Mouse (Mus musculus) limb, embryonic 12.5 days (tissue): ENCODE measurements at regions not wholly inside any gene's neighbourhood (a gene's known extent, or its start where the extent isn't known, plus 50 kb on each side); places are given as distances from the start of the nearest gene placed in this dataset.

Experiments used
- ATAC-seq: fragments of 200-750 bp; cut with Nextera tagmentation; 2 replicates; pipeline ENCODE4 v1.8.0; 2017; ENCODE audit warnings: low read depth, moderate TSS enrichment; ENCODE audit not compliant: insufficient number of reproducible peaks, insufficient read depth, low FRiP score, low TSS enrichment
- H3K27ac ChIP-seq: fragments of 300-500 bp; sonication (generic); 2 replicates; pipeline ENCODE4 v1.5.1; 2016; ENCODE audit warnings: mild to moderate bottlenecking, moderate library complexity
- H3K27me3 ChIP-seq: fragments of 300-500 bp; sonication (generic); 2 replicates; pipeline ENCODE4 v1.6.1; 2016; ENCODE audit warnings: mild to moderate bottlenecking, moderate library complexity
- H3K36me3 ChIP-seq: fragments of 300-500 bp; sonication (generic); 2 replicates; pipeline ENCODE4 v1.6.1; 2016; ENCODE audit warnings: mild to moderate bottlenecking, moderate library complexity
- H3K4me1 ChIP-seq: fragments of 300-500 bp; sonication (generic); replicated peaks from 2 replicates; pipeline ENCODE4 v1.6.1; 2016
- H3K4me2 ChIP-seq: fragments of 300-500 bp; sonication (generic); 2 replicates; pipeline ENCODE4 v1.6.1; 2016; ENCODE audit warnings: mild to moderate bottlenecking, moderate library complexity
- H3K4me3 ChIP-seq: fragments of 300-500 bp; sonication (generic); replicated peaks from 2 replicates; pipeline ENCODE4 v1.5.1; 2016; ENCODE audit warnings: mild to moderate bottlenecking
- H3K9ac ChIP-seq: fragments of 300-500 bp; sonication (generic); replicated peaks from 2 replicates; pipeline ENCODE4 v1.6.1; 2016; ENCODE audit warnings: mild to moderate bottlenecking, moderate library complexity
- H3K9me3 ChIP-seq: fragments of 300-500 bp; sonication (generic); 2 replicates; pipeline ENCODE4 v1.6.1; 2016; ENCODE audit warnings: mild to moderate bottlenecking, moderate library complexity
- WGBS: fragments of 180-500 bp; shearing (Covaris S2); methylation state at CpG from one replicate; pipeline ENCODE4 v1.1.7; 2016; 5-methylcytosine and 5-hydroxymethylcytosine counted together

- Histone ChIP-seq H3K27me3 (no peaks in the 10 kb centered on the region), H3K27ac (no peak overlapping the region), H3K9ac (no peak overlapping the region), H3K4me3 (no peak overlapping the region), H3K4me1 (no peaks in the 10 kb centered on the region), H3K9me3 (no peaks in the 10 kb centered on the region), H3K4me2 (no peak overlapping the region), H3K36me3 (no peaks in the 10 kb centered on the region)
- no peak for ATAC-seq
- WGBS: 93% methylated on average over 2 of the region's 2 CpGs
Measured at GRCm38 (mm10) chr16:63069987-63070386, 215.9 kb downstream of the Pros1 start.

DNA sequence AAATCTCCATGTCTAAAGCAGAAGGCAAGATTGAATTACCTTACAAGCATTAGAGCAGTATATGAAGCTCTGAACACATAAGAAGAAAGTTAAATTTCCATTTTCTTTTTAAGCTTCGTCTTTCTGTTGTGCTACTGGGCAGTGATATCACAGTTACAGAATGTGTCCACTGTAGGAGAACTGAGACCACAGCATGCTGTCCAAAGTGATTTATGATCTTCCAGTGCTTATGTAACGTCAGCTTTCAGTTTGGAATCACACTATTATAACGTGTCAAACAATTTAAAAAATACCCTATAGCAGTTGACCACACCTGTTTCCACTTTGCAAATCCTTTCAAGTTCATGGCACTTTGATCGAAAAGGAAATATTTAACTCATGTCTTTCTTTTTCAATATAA, 221.7 kb downstream of the Pros1 start:
- H3K27ac ChIP-seq: no peak overlapping the region
- ATAC-seq: no peak
- H3K27me3 ChIP-seq: no peaks in the 10 kb centered on the region
- H3K4me2 ChIP-seq: no peak overlapping the region
- H3K9ac ChIP-seq: no peak overlapping the region
- 27% methylated on average over 4 of the region's 4 CpGs for WGBS
- H3K36me3 ChIP-seq: no peaks in the 10 kb centered on the region
- H3K4me1 ChIP-seq: 0 out of 2 replicates have a peak, but pooled peaks cover 2% of the 10 kb centered on the region
- no peak overlapping the region for H3K4me3 ChIP-seq
- no peaks in the 10 kb centered on the region for H3K9me3 ChIP-seq

- Histone ChIP-seq H3K9me3 (no peaks in the 10 kb centered on the region), H3K27ac (no peak overlapping the region), H3K4me3 (no peak overlapping the region), H3K4me2 (no peak overlapping the region), H3K9ac (no peak overlapping the region), H3K27me3 (no peaks in the 10 kb centered on the region), H3K4me1 (peaks cover 10% of the 10 kb centered on the region), H3K36me3 (no peaks in the 10 kb centered on the region)
- no peak for ATAC-seq
- 57% methylated on average over 3 of the region's 3 CpGs for WGBS
Measured at GRCm38 (mm10) chr16:63081383-63081782, 227.3 kb downstream of the Pros1 start.

DNA sequence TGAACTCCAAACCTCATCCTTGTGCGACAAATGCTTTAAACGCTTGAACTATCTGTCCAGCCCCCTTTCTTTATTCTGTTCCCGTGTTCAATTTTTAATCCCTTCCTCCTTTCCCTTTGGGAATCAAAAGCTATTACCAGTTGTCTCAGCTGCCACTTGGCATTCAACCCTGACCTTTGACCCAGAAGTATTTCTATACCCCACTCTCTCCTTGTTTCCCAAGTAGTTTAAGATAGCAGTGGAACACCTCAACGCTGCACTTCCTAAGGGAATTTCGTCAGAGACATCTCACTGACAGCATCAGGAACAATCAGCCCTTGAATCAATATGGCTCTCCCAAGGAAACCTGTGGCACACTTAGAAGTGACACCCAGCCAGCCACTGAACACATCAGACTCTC, 229.1 kb downstream of the Pros1 start:
- no peaks in the 10 kb centered on the region for H3K9me3 ChIP-seq
- ATAC-seq: no peak
- WGBS: 75% methylated on average over 5 of the region's 5 CpGs
- H3K9ac ChIP-seq: no peak overlapping the region
- no peak overlapping the region for H3K27ac ChIP-seq
- no peak overlapping the region for H3K4me2 ChIP-seq
- H3K4me1 ChIP-seq: peaks cover 10% of the 10 kb centered on the region
- H3K27me3 ChIP-seq: no peaks in the 10 kb centered on the region
- no peak overlapping the region for H3K4me3 ChIP-seq
- no peaks in the 10 kb centered on the region for H3K36me3 ChIP-seq

GRCm38 (mm10) chr16:63084021-63084756, 230.1 kb downstream of the Pros1 start:
- 26% methylated on average over 10 of the region's 10 CpGs for WGBS
- Histone ChIP-seq H3K36me3 (no peaks in the 10 kb centered on the region), H3K4me2 (no peak overlapping the region), H3K4me1 (peaks cover 10% of the 10 kb centered on the region), H3K9ac (no peak overlapping the region), H3K4me3 (no peak overlapping the region), H3K27ac (peak overlapping the region; percentile 59; the same call in 1 of the 2 replicates), H3K9me3 (no peaks in the 10 kb centered on the region), H3K27me3 (no peaks in the 10 kb centered on the region)
- ATAC-seq: peak; percentile 87; the same call in 1 of the 2 replicates

GRCm38 (mm10) chr16:63086086-63086796, 232.1 kb downstream of the Pros1 start:
- WGBS: 85% methylated on average over 9 of the region's 9 CpGs
- no peak overlapping the region for H3K4me2 ChIP-seq
- H3K9me3 ChIP-seq: no peaks in the 10 kb centered on the region
- no peak overlapping the region for H3K9ac ChIP-seq
- H3K36me3 ChIP-seq: no peaks in the 10 kb centered on the region
- H3K4me3 ChIP-seq: no peak overlapping the region
- ATAC-seq: no peak
- H3K27me3 ChIP-seq: 0 out of 2 replicates have a peak, but pooled peaks cover 4% of the 10 kb centered on the region
- no peak overlapping the region for H3K27ac ChIP-seq
- H3K4me1 ChIP-seq: peaks cover 11% of the 10 kb centered on the region

- ATAC-seq: no peak
- Histone ChIP-seq H3K9ac (no peak overlapping the region), H3K36me3 (no peaks in the 10 kb centered on the region), H3K4me2 (no peak overlapping the region), H3K9me3 (no peaks in the 10 kb centered on the region), H3K27me3 (0 out of 2 replicates have a peak, but pooled peaks cover 4% of the 10 kb centered on the region), H3K4me3 (no peak overlapping the region), H3K4me1 (peaks cover 7% of the 10 kb centered on the region; the same call in 1 of the 2 replicates), H3K27ac (no peak overlapping the region)
- WGBS: 41% methylated on average over 11 of the region's 11 CpGs
Measured at GRCm38 (mm10) chr16:63091471-63092300, 237.6 kb downstream of the Pros1 start.

DNA sequence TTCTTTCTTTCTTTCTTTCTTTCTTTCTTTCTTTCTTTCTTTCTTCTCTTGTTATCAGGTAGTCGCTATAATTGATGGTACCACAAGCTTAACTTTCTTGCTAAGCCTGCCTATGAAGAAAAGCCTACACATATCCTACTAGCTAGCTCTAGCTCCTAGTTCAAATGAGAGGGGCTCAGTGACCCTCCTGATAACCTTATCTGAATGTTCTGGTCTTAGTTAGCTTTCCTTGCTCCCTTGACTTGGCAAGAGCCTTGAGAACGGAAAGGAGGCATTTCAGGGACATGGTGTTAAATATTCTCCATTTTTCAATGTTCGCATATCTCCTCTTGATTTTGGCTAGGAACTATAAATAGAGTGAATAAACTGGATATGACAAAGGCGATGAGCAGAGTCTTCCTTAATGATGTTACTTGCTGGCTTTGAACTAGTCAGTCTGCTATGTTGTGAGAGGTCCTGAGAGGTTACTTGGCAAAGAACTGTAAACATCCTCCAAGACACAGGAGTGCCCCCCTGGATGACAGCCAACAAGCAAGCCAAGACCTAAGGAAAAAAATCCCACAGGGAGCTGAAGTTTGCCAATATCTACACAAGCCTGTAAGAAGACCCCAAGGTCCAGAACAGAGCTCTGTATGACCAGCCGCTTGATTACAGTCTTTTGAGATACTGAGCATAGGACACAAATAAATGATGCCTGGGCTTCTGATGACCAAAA, 240.2 kb downstream of the Pros1 start:
- Histone ChIP-seq H3K27ac (no peak overlapping the region), H3K4me3 (no peak overlapping the region), H3K4me2 (no peak overlapping the region), H3K9me3 (no peaks in the 10 kb centered on the region), H3K27me3 (0 out of 2 replicates have a peak, but pooled peaks cover 3% of the 10 kb centered on the region), H3K36me3 (no peaks in the 10 kb centered on the region), H3K9ac (no peak overlapping the region), H3K4me1 (peaks cover 7% of the 10 kb centered on the region; the same call in 1 of the 2 replicates)
- ATAC-seq: no peak
- 90% methylated on average over 5 of the region's 5 CpGs for WGBS

DNA sequence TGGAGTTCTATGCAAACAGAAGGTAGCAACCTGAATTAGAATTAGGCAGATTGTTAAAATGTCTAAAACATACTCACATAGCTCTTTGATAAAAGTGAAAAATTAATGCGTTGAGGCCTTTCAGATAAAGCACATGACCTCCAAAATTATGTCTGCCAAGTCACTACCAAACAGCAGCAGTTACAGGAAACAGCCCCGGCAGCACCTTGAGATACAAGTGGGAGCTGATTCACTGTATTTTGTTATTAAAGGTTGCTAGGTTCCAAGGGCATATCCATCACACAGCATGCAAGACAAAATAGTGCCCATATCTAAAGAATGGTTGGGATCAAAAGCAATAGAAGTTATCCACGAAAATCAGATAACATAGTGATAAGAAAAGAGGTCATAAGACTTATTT, 248.3 kb downstream of the Pros1 start:
- no peak overlapping the region for H3K9ac ChIP-seq
- ATAC-seq: no peak
- no peaks in the 10 kb centered on the region for H3K36me3 ChIP-seq
- no peak overlapping the region for H3K4me3 ChIP-seq
- no peak overlapping the region for H3K27ac ChIP-seq
- no peaks in the 10 kb centered on the region for H3K4me1 ChIP-seq
- no peaks in the 10 kb centered on the region for H3K9me3 ChIP-seq
- 82% methylated on average over 3 of the region's 3 CpGs for WGBS
- H3K27me3 ChIP-seq: no peaks in the 10 kb centered on the region
- no peak overlapping the region for H3K4me2 ChIP-seq

DNA sequence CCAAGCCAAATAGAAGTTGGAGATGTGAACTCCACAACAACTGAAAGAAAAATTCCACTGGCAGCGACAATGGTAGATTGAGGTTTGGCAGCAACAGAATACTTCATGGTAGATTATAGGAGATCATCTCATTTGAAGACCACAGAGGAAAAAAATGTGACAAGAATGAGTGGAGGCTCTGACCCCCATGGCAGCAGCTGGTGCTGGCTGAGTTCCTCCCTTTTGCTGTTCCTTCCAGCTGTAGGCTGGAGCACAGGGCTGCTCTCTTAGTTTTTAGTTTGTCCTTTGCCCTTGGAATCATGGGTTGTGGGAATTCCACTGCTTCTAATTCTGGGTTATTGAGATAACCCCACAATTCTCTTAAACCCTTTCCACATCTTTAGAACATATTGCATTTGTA, 248.8 kb downstream of the Pros1 start:
- no peaks in the 10 kb centered on the region for H3K27me3 ChIP-seq
- H3K4me3 ChIP-seq: no peak overlapping the region
- H3K27ac ChIP-seq: no peak overlapping the region
- H3K36me3 ChIP-seq: no peaks in the 10 kb centered on the region
- ATAC-seq: no peak
- WGBS: 91% methylated on average over 1 of the region's 1 CpGs
- no peaks in the 10 kb centered on the region for H3K9me3 ChIP-seq
- H3K4me2 ChIP-seq: no peak overlapping the region
- H3K9ac ChIP-seq: no peak overlapping the region
- H3K4me1 ChIP-seq: no peaks in the 10 kb centered on the region
